8 mouse cellular contexts compared by ENCODE assay signal in the genomic region with DNA sequence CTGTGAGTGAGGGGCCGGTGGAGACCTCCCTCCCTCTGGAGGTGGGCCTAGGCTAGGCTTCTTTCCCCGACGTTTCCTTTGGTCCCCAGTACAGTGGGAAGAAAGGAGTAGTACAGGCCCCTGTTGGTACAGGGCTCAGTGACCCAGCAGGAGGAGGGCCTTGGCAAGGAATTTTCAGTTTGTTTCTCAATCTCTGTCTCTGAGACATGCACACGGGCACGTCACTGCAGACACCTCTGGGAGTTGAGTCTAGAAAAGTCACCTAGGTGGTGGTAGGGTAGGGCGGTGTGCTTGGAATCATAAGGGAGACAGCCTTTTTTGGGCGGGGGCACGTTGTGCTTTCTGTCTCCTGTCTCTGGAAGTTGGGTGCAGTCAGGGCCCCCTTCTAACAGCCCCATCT. TPM values are rescaled to one million over a fixed set of nuclear protein-coding genes. Genes with fewer than 3 reads are reported as not detected.
DNase-seq lines count a peak whose midpoint lies in the region; TF ChIP-seq lines count a peak whose summit lies in the region.
"Had no signal": no experiment of that assay in that cellular context is flagged by ENCODE, and none has a peak within 500 bp of the region (broad histone marks: within the 10 kb centered on the region; RNA-seq: fewer than 3 reads in every experiment).

No protein-coding gene starts in this region.

- H3K4me2 ChIP-seq in myocyte (ENCODE audit: low read depth), result peak overlapping the region; percentile 100

- H3K27me3 ChIP-seq in myocyte (ENCODE audit: control insufficient read depth, insufficient read depth, insufficient read length), result no peaks in the 10 kb centered on the region

- TF ChIP-seq POLR2A in myocyte (IDR thresholded peaks at IDR 0.05; ENCODE audit: insufficient read length, low read depth), result no peak

- no peak overlapping the region for H3K4me3 ChIP-seq in myocyte

- no peak overlapping the region for H3ac ChIP-seq in myocyte (ENCODE audit: control insufficient read depth, insufficient read length)

- intact Hi-C loops in left cerebral cortex, postnatal 14 days (cut with DNase I), result no loop called here

- peaks cover 97% of the 10 kb centered on the region for H3K79me2 ChIP-seq in myocyte (ENCODE audit: control insufficient read depth, insufficient read depth)

- peak; percentile 87 for DNase-seq in 3T3-L1 (ENCODE audit: low read depth, low spot score)
- peak; percentile 10 for DNase-seq in MN1 (ENCODE audit: low spot score)
- peak; percentile 14 for DNase-seq in gastrocnemius, postnatal 25 days
- DNase-seq in kidney, postnatal 14 days, result peak; percentile 59
- no peak for DNase-seq in embryo, embryonic 10.5 days (ENCODE audit: low spot score)
- no peak for DNase-seq in left cerebral cortex, postnatal 14 days (ENCODE audit: low spot score in 2 of 2)

- no peaks in the 10 kb centered on the region for H3K36me3 ChIP-seq in myocyte (ENCODE audit: control insufficient read depth, insufficient read depth)

TF ChIP-seq in myocyte, 11 proteins besides CTCF, POLR2A, EP300 and RAD21:
- no peak for TF ChIP-seq MYOG (IDR thresholded peaks at IDR 0.05; ENCODE audit: control insufficient read depth in 1 of 3, insufficient read depth in 1 of 3, insufficient read length in 2 of 3, low read depth in 2 of 3)
- no peak for TF ChIP-seq MYOD1 (IDR thresholded peaks at IDR 0.05; ENCODE audit: control insufficient read depth in 1 of 3, insufficient read length in 2 of 3, low read depth in 2 of 3)
- no peak for TF ChIP-seq MAX (IDR thresholded peaks at IDR 0.05; ENCODE audit: low read depth)
- TF ChIP-seq E2F4 (IDR thresholded peaks at IDR 0.05; ENCODE audit: insufficient read depth), result no peak
- no peak for TF ChIP-seq REST (IDR thresholded peaks at IDR 0.05; ENCODE audit: insufficient read depth, insufficient read length)
- no peak for TF ChIP-seq TCF12 (IDR thresholded peaks at IDR 0.05; ENCODE audit: insufficient read depth, poor library complexity, severe bottlenecking)
- TF ChIP-seq USF1 (IDR thresholded peaks at IDR 0.05; ENCODE audit: low read depth), result no peak
- TF ChIP-seq POLR2AphosphoS2 (IDR thresholded peaks at IDR 0.05; ENCODE audit: insufficient read length, low read depth), result no peak
- no peak for TF ChIP-seq TCF3 (IDR thresholded peaks at IDR 0.05; ENCODE audit: insufficient read length, low read depth)

RNA-seq across cellular contexts. Expression of a gene that starts 5.8 kb away (rescaled TPM):
- total RNA-seq in gastrocnemius, postnatal 25 days (2021), result 10 to 100 TPM; 33.6 to 40.7 TPM
- polyA plus RNA-seq in myocyte (2012; fragmentation: generic; extraction: Trizol), result 35.4 TPM
- 10 to 100 TPM; 76.2 to 84.8 TPM for total RNA-seq in left cerebral cortex, postnatal 14 days (2021)

RNA-seq across cellular contexts. Expression of a gene that starts 33.6 kb away (rescaled TPM):
- under 1 TPM; 0.32 to 0.43 TPM for total RNA-seq in gastrocnemius, postnatal 25 days (2021)
- not detected for polyA plus RNA-seq in myocyte (2012; fragmentation: generic; extraction: Trizol)
- total RNA-seq in left cerebral cortex, postnatal 14 days (2021), result not detected
- total RNA-seq: left cerebral cortex, postnatal 10 days had no signal

RNA-seq across cellular contexts. Expression of a gene that starts 47.5 kb away (rescaled TPM):
- total RNA-seq in gastrocnemius, postnatal 25 days (2021), result not detected
- polyA plus RNA-seq in myocyte (2012; fragmentation: generic; extraction: Trizol), result not detected
- not detected for total RNA-seq in left cerebral cortex, postnatal 14 days (2021)
- total RNA-seq: left cerebral cortex, postnatal 10 days had no signal

Comparison
In these comparisons a context has a peak if more than half of its experiments do, and no peak if none do; other contexts are left out.
1. DNase-seq: peak in 3T3-L1 (single experiment), MN1 (single experiment), gastrocnemius, postnatal 25 days (single experiment) and kidney, postnatal 14 days (single experiment); none in embryo, embryonic 10.5 days (single experiment) and left cerebral cortex, postnatal 14 days (0 of 2).